Mouse (Mus musculus) E14TG2a.4 (cell line): ENCODE data around the gene Ror1.

Experiments
- H3K27me3 ChIP-seq: 2 replicates; pipeline ENCODE4 v1.6.1; 2014; ENCODE audit warnings: low read length, control low read depth; ENCODE audit not compliant: insufficient read depth
- H3K36me3 ChIP-seq: 2 replicates; pipeline ENCODE4 v1.6.1; 2014; ENCODE audit warnings: low read length, control low read depth; ENCODE audit not compliant: insufficient read depth
- H3K4me1 ChIP-seq: replicated peaks from 2 replicates; pipeline ENCODE4 v1.6.1; 2014; ENCODE audit warnings: low read depth, low read length, control low read depth
- H3K4me3 ChIP-seq: replicated peaks from 2 replicates; pipeline ENCODE4 v1.5.1; 2014; ENCODE audit warnings: mild to moderate bottlenecking, low read length
- H3K9me3 ChIP-seq: 2 replicates; pipeline ENCODE4 v1.6.1; 2014; ENCODE audit warnings: low read length, control low read depth
- CTCF ChIP-seq: conservative IDR thresholded peaks from 2 replicates; pipeline ENCODE4 v1.5.1; 2014; ENCODE audit warnings: low read length
- NANOG ChIP-seq: IDR thresholded peaks from 2 replicates; pipeline ENCODE4 v1.6.1; 2014; ENCODE audit warnings: borderline replicate concordance, low read length, mixed read lengths
- POU5F1 ChIP-seq: IDR thresholded peaks from 2 replicates; pipeline ENCODE4 v1.6.1; 2014; ENCODE audit warnings: low read length, borderline replicate concordance

Gene Ror1

GRCm38 (mm10) chr4:100386272-100386988, 290.8 kb downstream of the Ror1 start:
- no peak overlapping the region for H3K4me3 ChIP-seq
- no peaks in the 10 kb centered on the region for H3K36me3 ChIP-seq
- H3K4me1 ChIP-seq, result no peaks in the 10 kb centered on the region
- no peaks in the 10 kb centered on the region for H3K9me3 ChIP-seq
- no peaks in the 10 kb centered on the region for H3K27me3 ChIP-seq
- TF ChIP-seq POU5F1 (no peak), CTCF (no peak), NANOG (no peak)

GRCm38 (mm10) chr4:100390436-100390835, 294.8 kb downstream of the Ror1 start:
- TF ChIP-seq POU5F1 (no peak), NANOG (no peak), CTCF (no peak)
- H3K4me3 ChIP-seq, result no peak overlapping the region
- no peaks in the 10 kb centered on the region for H3K4me1 ChIP-seq
- no peaks in the 10 kb centered on the region for H3K9me3 ChIP-seq
- H3K27me3 ChIP-seq, result no peaks in the 10 kb centered on the region
- H3K36me3 ChIP-seq, result no peaks in the 10 kb centered on the region

- H3K9me3 ChIP-seq, result no peaks in the 10 kb centered on the region
- no peak overlapping the region for H3K4me3 ChIP-seq
- TF ChIP-seq POU5F1 (no peak), NANOG (no peak), CTCF (no peak)
- no peaks in the 10 kb centered on the region for H3K4me1 ChIP-seq
- H3K36me3 ChIP-seq, result no peaks in the 10 kb centered on the region
- no peaks in the 10 kb centered on the region for H3K27me3 ChIP-seq
Measured at GRCm38 (mm10) chr4:100391021-100391420, 295.4 kb downstream of the Ror1 start.

- no peaks in the 10 kb centered on the region for H3K36me3 ChIP-seq
- H3K4me1 ChIP-seq, result no peaks in the 10 kb centered on the region
- no peaks in the 10 kb centered on the region for H3K9me3 ChIP-seq
- TF ChIP-seq NANOG (no peak), CTCF (no peak), POU5F1 (no peak)
- no peak overlapping the region for H3K4me3 ChIP-seq
- H3K27me3 ChIP-seq, result no peaks in the 10 kb centered on the region
Measured at GRCm38 (mm10) chr4:100393374-100394061, 297.9 kb downstream of the Ror1 start.

GRCm38 (mm10) chr4:100395407-100395806, 299.8 kb downstream of the Ror1 start:
- no peaks in the 10 kb centered on the region for H3K27me3 ChIP-seq
- no peaks in the 10 kb centered on the region for H3K36me3 ChIP-seq
- TF ChIP-seq NANOG (no peak), POU5F1 (no peak), CTCF (no peak)
- H3K4me3 ChIP-seq, result no peak overlapping the region
- H3K4me1 ChIP-seq, result no peaks in the 10 kb centered on the region
- H3K9me3 ChIP-seq, result no peaks in the 10 kb centered on the region

- TF ChIP-seq NANOG (no peak), POU5F1 (no peak)
- Histone ChIP-seq H3K4me3 (no peak overlapping the region), H3K9me3 (no peaks in the 10 kb centered on the region), H3K4me1 (no peaks in the 10 kb centered on the region), H3K27me3 (no peaks in the 10 kb centered on the region), H3K36me3 (no peaks in the 10 kb centered on the region)
Measured at GRCm38 (mm10) chr4:100398079-100398478, 302.5 kb downstream of the Ror1 start.

GRCm38 (mm10) chr4:100401078-100401477, 305.5 kb downstream of the Ror1 start:
- H3K4me1 ChIP-seq, result no peaks in the 10 kb centered on the region
- TF ChIP-seq CTCF (no peak), POU5F1 (no peak), NANOG (no peak)
- H3K36me3 ChIP-seq, result no peaks in the 10 kb centered on the region
- H3K27me3 ChIP-seq, result no peaks in the 10 kb centered on the region
- H3K4me3 ChIP-seq, result no peak overlapping the region
- no peaks in the 10 kb centered on the region for H3K9me3 ChIP-seq

- Histone ChIP-seq H3K4me1 (no peaks in the 10 kb centered on the region), H3K36me3 (no peaks in the 10 kb centered on the region), H3K9me3 (no peaks in the 10 kb centered on the region), H3K27me3 (no peaks in the 10 kb centered on the region), H3K4me3 (no peak overlapping the region)
- no peak for TF ChIP-seq POU5F1
- TF ChIP-seq NANOG, result no peak
- no peak for TF ChIP-seq CTCF
Measured at GRCm38 (mm10) chr4:100401581-100402470, 306.2 kb downstream of the Ror1 start.
